Mouse (Mus musculus) heart, adult 2 months (tissue): ENCODE measurements at regions not wholly inside any gene's neighbourhood (a gene's known extent, or its start where the extent isn't known, plus 50 kb on each side); places are given as distances from the start of the nearest gene placed in this dataset.

Experiments used
- CTCF ChIP-seq: fragments of 200-600 bp; IDR thresholded peaks from 2 replicates; pipeline ENCODE4 v1.8.1; 2022; ENCODE audit warnings: antibody characterized with exemption, mild to moderate bottlenecking, moderate library complexity
- EP300 ChIP-seq: fragments of 200-500 bp; IDR thresholded peaks from 2 replicates; pipeline ENCODE4 v1.6.1; 2011; ENCODE audit warnings: low read depth, low read length, control low read depth; ENCODE audit not compliant: insufficient read depth
- POLR2A ChIP-seq: fragments of 200-500 bp; IDR thresholded peaks from 2 replicates; pipeline ENCODE4 v1.6.1; 2011; ENCODE audit warnings: mild to moderate bottlenecking, low read depth, low read length, control low read depth; ENCODE audit not compliant: insufficient read depth

DNA sequence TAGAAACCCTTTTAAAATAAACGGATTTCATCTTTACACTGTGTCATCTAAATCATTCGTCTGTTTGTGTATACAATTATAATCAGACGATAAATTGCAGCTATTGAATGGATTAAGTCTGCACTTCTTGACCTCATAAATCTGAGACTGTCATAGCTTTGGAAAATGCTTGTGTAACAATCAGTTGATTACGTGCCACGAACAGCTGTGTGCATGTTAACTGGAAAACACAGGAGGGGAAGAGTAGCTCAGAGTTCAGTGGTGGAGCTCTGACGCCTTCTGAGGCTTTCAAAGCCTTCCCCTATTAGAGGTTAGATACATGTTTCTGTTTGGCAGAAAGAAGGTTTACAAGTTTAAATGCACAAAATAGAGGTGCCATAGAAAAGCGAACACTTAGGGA, 109.7 kb upstream of the Gm765 start:
- no peak for TF ChIP-seq POLR2A
- no peak for TF ChIP-seq CTCF
- TF ChIP-seq EP300 = no peak
